Mouse (Mus musculus) erythroblast, embryonic 14.5 days (primary cell): ENCODE measurements around the gene Etv3.
"Not testable (repeated sequence)": the region's sequence is repeated elsewhere in the genome, so short reads cannot be mapped to it uniquely, and the experiment has no call there.

ENCODE experiments used
- GATA1 ChIP-seq: IDR thresholded peaks from 2 replicates; pipeline ENCODE4 v1.6.1; 2012; ENCODE audit warnings: low read length, inconsistent platforms, mixed read lengths
- TAL1 ChIP-seq: IDR thresholded peaks from 3 replicates; pipeline ENCODE4 v1.6.1; 2012; ENCODE audit warnings: low read length, inconsistent platforms, mixed read lengths

GRCm38 (mm10) chr3:87479230-87479629 lies 46.0 kb upstream of the Etv3 start:
- not testable (repeated sequence) for TF ChIP-seq GATA1, TAL1
